Mouse (Mus musculus): Measurements from ENCODE around the gene Apoc3. TPM values are rescaled to one million over a fixed set of nuclear protein-coding genes. Genes with fewer than 3 reads are reported as not detected.

Apoc3 gene
- polyA plus RNA-seq, 1 experiment from 2014 or later, result not detected

Other genes with a start within 250 kb of the Apoc3 start
- gene Pafah1b2, start 222.9 kb downstream of the Apoc3 start, polyA plus RNA-seq (2014; fragmentation: Nextera tagmentation; extraction: Ambion mirVana), result 277 and 283 TPM in 2 replicates
- gene Sik3, start 222.8 kb downstream of the Apoc3 start, polyA plus RNA-seq (2014; fragmentation: Nextera tagmentation; extraction: Ambion mirVana), result 10.5 and 10.8 TPM in 2 replicates
- gene Apoa1, start 7.1 kb downstream of the Apoc3 start, polyA plus RNA-seq (2014; fragmentation: Nextera tagmentation; extraction: Ambion mirVana), result 1.4 and 2.1 TPM in 2 replicates
- gene Apoa4, start 5.1 kb upstream of the Apoc3 start, polyA plus RNA-seq (2014; fragmentation: Nextera tagmentation; extraction: Ambion mirVana), result not detected in 2 replicates
- not detected in 2 replicates for gene Apoa5, start 33.0 kb upstream of the Apoc3 start, polyA plus RNA-seq (2014; fragmentation: Nextera tagmentation; extraction: Ambion mirVana)
- 60.3 and 67.6 TPM in 2 replicates for gene Zpr1, start 37.4 kb upstream of the Apoc3 start, polyA plus RNA-seq (2014; fragmentation: Nextera tagmentation; extraction: Ambion mirVana)
- gene Bud13, start 47.4 kb upstream of the Apoc3 start, polyA plus RNA-seq (2014; fragmentation: Nextera tagmentation; extraction: Ambion mirVana), result 26.4 and 28.5 TPM in 2 replicates
- not detected in 2 replicates for gene 4931429L15Rik, start 84.3 kb upstream of the Apoc3 start, polyA plus RNA-seq (2014; fragmentation: Nextera tagmentation; extraction: Ambion mirVana)